Mouse (Mus musculus): ENCODE measurements around the gene BC004004. TPM values are rescaled to one million over a fixed set of nuclear protein-coding genes. Genes with fewer than 3 reads are reported as not detected.

Gene BC004004
- polyA plus RNA-seq, 1 experiment from 2014 or later: 130 TPM

DNA sequence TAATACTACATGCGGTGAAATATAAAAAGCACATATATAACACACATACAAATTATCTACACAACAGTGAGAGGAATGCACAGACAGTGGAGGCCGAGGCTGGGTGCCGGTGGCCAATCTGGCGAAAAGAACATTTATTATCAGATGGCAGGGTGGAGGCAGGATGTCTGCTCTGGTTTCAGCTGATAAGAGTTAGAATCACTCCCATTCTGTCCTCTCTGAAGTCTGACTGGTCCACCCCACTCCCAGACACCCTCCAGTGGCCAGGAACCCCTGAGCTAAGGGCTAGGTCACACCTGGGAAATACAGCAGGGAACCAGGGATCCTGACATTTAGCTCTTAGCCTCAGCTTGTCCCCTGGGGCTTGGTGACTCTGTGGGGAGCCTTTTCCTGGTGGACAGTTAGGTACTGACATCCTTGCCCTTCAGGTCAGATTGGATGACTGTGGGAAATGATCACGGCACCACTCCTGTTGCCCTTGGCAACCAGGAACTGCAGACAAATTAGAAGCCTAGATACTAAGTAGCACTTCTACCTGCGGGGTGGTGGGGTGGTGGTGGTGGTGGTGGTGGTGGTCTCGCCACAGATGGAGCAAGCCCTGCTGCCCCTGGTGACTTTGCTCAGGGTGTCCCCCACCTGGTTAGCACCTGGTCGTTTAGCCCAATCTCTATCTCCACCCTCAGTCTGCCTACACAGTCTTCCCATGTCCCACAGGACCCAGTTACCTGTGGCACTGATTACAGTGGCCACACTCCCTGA is 51.5 kb downstream of the BC004004 start:
- no peak for DNase-seq (ENCODE audit: low read depth, low spot score)
- ChIA-PET POLR2A (no interaction called here), CTCF (interaction anchor here (1.9 kb wide), 1 partner anchor 11 kb away, joined by 4 read pairs; no protein-coding TSS in a partner anchor)
- no peaks in the 10 kb centered on the region for H3K27me3 ChIP-seq
- TF ChIP-seq CTCF (IDR thresholded peaks at IDR 0.05): no peak
- in situ Hi-C loops (cut with MboI; ENCODE audit: low pct_unique_long_range_greater_than_20kb): no loop called here
- no peak for ATAC-seq

DNA sequence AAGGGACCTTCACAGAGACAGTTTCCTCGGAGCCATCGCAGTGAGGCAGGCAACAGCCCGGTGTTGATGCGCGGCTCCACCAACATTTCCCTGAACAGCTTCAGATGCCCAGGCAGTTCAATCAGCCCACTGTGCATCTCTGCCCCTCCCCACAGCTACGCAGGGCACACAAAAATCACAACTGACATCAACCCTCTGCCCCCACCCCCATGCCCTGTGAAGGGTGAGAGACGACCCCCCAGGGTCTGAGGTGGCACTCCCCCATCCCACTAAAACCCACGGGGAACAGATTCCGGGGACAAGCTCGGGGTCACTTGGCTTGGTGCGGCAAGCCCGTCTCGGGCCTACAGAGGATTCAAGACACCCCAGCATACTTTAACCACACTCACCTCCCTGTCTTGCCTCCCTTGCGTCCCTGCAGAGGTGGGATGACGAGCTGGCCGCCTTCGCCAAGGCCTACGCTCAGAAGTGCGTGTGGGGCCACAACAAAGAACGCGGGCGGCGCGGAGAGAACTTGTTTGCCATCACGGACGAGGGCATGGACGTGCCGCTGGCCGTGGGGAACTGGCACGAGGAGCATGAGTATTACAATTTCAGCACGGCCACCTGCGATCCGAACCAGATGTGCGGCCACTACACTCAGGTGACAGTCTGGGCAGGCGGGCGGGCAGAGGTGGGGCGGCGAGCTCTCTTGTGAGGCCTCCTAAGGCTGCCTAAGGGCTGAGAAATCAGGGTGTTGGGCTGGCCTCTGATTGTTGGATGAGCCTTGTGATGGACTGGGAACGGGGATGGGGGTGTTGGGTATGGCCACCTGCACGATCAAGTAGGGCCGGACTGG is 53.4 kb downstream of the BC004004 start:
- ChIA-PET POLR2A (interaction anchor here (0.8 kb wide), 1 partner anchor 25 kb away, joined by 3 read pairs; no protein-coding TSS in a partner anchor), CTCF (interaction anchor here (0.8 to 1.4 kb wide), 2 partner anchors 8 to 15 kb away, joined by 3 read pairs; no protein-coding TSS in a partner anchor)
- in situ Hi-C loops (cut with MboI; ENCODE audit: low pct_unique_long_range_greater_than_20kb): no loop called here
- no peaks in the 10 kb centered on the region for H3K27me3 ChIP-seq
- no peak for DNase-seq (ENCODE audit: low read depth, low spot score)
- ATAC-seq: no peak
- no peak for TF ChIP-seq CTCF (IDR thresholded peaks at IDR 0.05)

DNA sequence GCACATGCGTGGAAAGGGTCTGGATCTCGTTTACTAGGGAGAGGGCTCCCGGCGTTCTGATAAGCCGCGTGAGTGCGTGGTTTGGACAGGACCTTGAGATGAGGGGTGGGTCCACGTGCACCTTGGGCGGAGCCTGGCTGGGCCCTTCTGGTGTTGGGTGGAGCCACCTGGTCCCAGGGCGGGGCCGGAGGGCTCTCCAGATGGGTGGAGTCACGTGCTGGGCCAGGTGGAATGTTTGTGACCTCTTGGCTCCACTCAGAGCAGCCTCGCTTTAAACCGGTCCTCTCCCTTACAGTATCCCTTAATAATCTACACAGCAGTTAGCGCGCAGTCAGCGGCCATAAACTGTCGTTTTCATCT is 54.0 kb downstream of the BC004004 start:
- ChIA-PET POLR2A (no interaction called here), CTCF (no interaction called here)
- DNase-seq (ENCODE audit: low read depth, low spot score) (no peak), ATAC-seq (no peak)
- no peak for TF ChIP-seq CTCF (IDR thresholded peaks at IDR 0.05)
- in situ Hi-C loops (cut with MboI; ENCODE audit: low pct_unique_long_range_greater_than_20kb): no loop called here
- H3K27me3 ChIP-seq: no peaks in the 10 kb centered on the region

DNA sequence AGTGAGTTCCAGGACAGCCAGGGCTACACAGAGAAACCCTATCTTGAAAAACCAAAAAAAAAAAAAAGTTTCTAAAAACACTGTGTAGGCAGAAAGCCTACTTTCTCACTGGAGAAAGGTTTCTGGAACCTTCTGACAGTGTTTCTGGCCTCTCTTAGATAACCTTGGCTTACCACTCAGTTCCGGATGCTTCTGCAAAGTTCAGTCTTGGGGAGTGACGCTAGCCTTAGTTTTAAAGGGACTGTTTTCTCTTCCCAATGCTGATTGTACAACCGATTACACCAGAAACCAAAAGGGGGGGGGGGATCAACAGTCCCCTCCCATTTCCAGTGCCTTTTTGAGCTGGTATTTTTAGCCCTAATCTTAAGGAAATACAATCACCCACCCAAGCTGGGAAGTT is 55.0 kb downstream of the BC004004 start:
- no peak for TF ChIP-seq CTCF (IDR thresholded peaks at IDR 0.05)
- ChIA-PET CTCF (no interaction called here), POLR2A (no interaction called here)

DNA sequence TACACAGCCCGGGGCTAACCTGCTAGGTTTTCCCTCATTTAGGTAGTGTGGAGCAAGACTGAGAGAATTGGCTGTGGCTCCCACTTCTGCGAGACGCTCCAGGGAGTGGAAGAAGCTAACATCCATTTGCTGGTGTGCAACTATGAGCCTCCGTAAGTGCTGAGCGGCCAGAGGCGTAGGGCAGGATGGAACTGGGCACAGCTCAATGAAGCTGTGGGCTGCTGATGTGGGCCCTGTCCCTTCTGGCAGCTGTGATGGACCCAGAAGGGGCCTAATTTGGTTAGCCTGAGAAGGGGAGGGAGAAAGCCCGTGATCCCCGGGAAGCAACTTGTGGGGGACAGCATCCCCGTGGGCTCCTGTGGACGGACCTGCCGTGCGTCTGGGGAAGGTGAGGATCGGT is 57.2 kb downstream of the BC004004 start:
- in situ Hi-C loops (cut with MboI; ENCODE audit: low pct_unique_long_range_greater_than_20kb): no loop called here
- POLR2A ChIA-PET: no interaction called here

More for the DNA sequence above, 55.0 kb downstream of the BC004004 start:
- DNase-seq (ENCODE audit: low read depth, low spot score): no peak
- H3K27me3 ChIP-seq: no peaks in the 10 kb centered on the region
- no peak for ATAC-seq
- in situ Hi-C loops (cut with MboI; ENCODE audit: low pct_unique_long_range_greater_than_20kb): no loop called here

DNA sequence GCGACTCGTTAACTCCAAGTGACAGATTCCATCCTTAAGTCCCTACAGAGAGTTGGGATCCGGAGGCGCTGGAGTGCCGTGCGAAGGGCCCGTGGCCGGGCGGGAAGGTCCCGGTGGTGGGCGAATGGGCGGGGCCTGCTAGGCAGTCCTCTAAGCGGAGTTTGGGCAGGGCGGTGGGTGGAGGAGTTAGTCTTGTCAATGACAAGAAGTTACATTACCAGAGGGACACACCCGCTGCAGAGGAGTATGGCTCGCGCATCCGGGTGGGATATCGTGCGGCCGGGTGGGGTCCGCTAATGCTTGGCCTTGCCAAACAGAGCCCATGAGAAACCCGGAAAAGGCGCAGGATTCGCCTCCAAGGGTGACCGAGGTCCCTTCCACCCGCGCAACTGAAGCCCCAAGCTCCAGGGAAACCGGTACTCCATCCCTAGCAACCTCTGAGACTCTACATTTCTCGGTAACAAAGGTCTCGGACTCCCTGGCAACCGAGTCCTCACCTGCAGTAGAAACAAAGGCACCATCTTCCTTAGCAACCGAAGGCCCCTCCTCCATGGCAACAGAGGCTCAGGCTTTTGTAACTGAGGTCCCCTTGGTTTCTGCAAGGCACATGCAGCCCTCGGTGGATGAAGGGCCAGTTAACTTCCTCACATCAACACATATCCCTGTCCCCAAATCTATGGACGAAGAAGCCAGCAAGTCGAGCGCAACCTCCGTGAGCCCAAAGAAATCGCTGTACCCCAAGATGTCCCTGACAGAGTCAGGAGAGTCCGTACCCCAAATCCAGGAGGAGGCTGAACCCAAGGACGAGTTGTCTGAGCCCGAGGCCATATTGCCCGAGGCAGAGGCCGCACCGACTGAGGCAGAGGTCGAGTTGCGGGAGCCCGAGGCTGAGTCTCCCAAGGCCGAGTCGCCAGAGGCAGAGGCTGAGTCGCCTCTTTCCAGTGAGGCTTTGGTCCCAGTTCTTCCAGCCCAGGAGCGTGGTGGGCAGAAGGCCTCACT is 58.2 kb downstream of the BC004004 start:
- ATAC-seq (no peak), DNase-seq (ENCODE audit: low read depth, low spot score) (no peak)
- H3K27me3 ChIP-seq: no peaks in the 10 kb centered on the region
- CTCF ChIA-PET: interaction anchor here (1.0 kb wide), 1 partner anchor 21 kb away, joined by 3 read pairs; no protein-coding TSS in a partner anchor
- in situ Hi-C loops (cut with MboI; ENCODE audit: low pct_unique_long_range_greater_than_20kb): no loop called here
- TF ChIP-seq CTCF (IDR thresholded peaks at IDR 0.05): no peak
- POLR2A ChIA-PET: no interaction called here

More for the DNA sequence above, 57.2 kb downstream of the BC004004 start:
- TF ChIP-seq CTCF (IDR thresholded peaks at IDR 0.05): no peak
- DNase-seq (ENCODE audit: low read depth, low spot score) (no peak), ATAC-seq (no peak)
- H3K27me3 ChIP-seq: no peaks in the 10 kb centered on the region
- CTCF ChIA-PET: no interaction called here

DNA sequence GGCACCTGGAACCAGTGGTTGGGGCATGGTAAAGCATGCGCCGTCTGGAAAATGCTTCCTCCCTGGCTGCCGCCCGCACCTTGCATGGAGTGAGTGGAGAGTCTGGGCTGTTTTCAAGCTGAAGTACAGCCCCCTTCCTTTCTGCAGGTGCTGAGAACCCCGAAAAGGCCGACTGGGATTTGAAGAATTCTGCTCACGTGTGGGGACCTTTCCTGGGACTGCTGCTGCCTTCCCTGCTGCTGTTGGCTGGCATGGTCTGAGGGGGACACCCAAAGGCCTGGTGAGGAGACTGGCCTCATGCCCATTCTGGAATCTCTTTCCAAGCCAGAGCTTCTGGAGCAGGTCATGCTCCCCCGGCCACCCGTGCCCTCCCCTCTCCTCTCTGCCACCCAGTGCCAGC is 59.1 kb downstream of the BC004004 start:
- ChIA-PET POLR2A (no interaction called here), CTCF (interaction anchor here (0.8 to 1.3 kb wide), 3 partner anchors 12 to 59 kb away, joined by 3 read pairs; partner anchors contain the start of gene BC004004)
- TF ChIP-seq CTCF (IDR thresholded peaks at IDR 0.05): no peak
- in situ Hi-C loops (cut with MboI; ENCODE audit: low pct_unique_long_range_greater_than_20kb): no loop called here
- ATAC-seq (no peak), DNase-seq (ENCODE audit: low read depth, low spot score) (no peak)
- no peaks in the 10 kb centered on the region for H3K27me3 ChIP-seq

DNA sequence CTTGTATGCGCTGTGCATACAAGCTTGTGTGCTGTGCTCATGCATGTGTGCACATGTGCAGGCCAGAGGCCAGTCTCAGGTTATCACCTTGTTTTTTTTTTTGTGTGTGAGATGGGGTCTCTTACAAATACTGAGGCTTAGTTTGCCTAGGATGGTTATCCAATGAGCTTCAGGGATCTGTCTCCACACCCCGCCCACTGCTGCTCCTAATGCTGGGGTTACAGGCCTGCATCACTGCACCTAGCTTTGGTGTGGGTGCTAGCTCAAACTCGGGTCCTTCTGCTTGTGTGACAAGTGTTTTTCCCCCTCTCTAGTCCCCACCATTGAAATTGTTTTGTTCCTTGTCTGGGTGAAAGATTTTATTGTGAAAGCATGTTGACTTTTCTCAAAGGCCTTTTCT is 61.6 kb downstream of the BC004004 start:
- in situ Hi-C loops (cut with MboI; ENCODE audit: low pct_unique_long_range_greater_than_20kb): no loop called here
- POLR2A ChIA-PET: interaction anchor here (0.5 to 2.8 kb wide), 2 partner anchors 17 to 290 kb away, joined by 4 to 11 read pairs; partner anchors contain the start of gene Mtch1
- no peak for TF ChIP-seq CTCF (IDR thresholded peaks at IDR 0.05)
- ATAC-seq (no peak), DNase-seq (ENCODE audit: low read depth, low spot score) (no peak)
- H3K27me3 ChIP-seq: no peaks in the 10 kb centered on the region
- CTCF ChIA-PET: interaction anchor here (0.7 to 1.6 kb wide), 4 partner anchors 9 to 70 kb away, joined by 3 to 5 read pairs (median 4); partner anchors contain the start of gene BC004004

DNA sequence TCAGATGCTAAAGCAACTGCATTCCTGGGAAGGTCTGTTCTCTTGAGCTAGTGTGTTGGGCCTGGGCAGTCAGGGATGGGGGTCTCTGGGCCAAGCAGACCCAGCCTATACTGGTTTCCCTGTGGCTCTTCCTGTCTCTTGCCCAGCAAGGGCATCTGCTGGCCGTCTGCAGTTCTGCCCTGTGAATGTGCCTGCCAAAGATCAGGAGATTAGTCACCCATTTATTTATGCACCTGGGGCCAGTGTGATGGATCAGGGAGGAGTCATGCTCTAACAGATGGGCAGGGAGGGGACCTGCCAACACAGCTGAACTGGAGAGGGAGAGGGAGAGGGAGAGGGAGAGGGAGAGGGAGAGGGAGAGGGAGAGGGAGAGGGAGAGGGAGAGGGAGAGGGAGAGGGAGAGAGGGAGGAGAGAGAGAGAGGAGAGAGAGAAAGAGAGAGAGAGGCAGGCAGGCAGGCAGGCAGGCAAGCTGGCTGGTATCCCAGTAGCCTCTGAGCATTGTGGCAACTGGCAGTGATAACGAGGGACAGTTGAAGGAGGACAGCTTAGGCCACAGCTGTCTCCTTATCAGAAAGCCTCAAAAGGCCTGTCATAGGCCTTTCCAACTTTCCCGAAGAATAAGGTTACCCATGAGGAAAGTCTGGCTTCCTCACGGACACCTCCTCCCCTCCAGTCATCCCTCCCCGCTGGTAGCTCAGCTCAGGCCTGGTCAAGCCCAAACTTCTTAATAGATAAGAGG is 62.3 kb downstream of the BC004004 start:
- DNase-seq (ENCODE audit: low read depth, low spot score) (no peak), ATAC-seq (no peak)
- ChIA-PET CTCF (interaction anchor here (0.8 to 1.6 kb wide), 4 partner anchors 9 to 62 kb away, joined by 3 to 5 read pairs (median 4); partner anchors contain the start of gene BC004004), POLR2A (interaction anchor here (0.5 to 2.8 kb wide), 2 partner anchors 17 to 290 kb away, joined by 4 to 11 read pairs; partner anchors contain the start of gene Mtch1)
- in situ Hi-C loops (cut with MboI; ENCODE audit: low pct_unique_long_range_greater_than_20kb): no loop called here
- no peak for TF ChIP-seq CTCF (IDR thresholded peaks at IDR 0.05)
- H3K27me3 ChIP-seq: no peaks in the 10 kb centered on the region
